Mouse (Mus musculus) embryonic facial prominence, embryonic 13.5 days (tissue): ENCODE results near the gene Frmd6. TPM values are rescaled to one million over a fixed set of nuclear protein-coding genes. Genes with fewer than 3 reads are reported as not detected.
A peak's percentile ranks its signal among the peaks of the same experiment; 100 is the strongest.

Experiments used
- ATAC-seq: fragments of 200-750 bp; cut with Nextera tagmentation; 2 replicates; pipeline ENCODE4 v1.8.0; 2017; ENCODE audit warnings: low read depth; ENCODE audit not compliant: insufficient number of reproducible peaks, insufficient read depth, low FRiP score, low TSS enrichment
- H3K27ac ChIP-seq: fragments of 300-500 bp; sonication (generic); 2 replicates; pipeline ENCODE4 v1.5.1; 2015; ENCODE audit warnings: moderate library complexity, mild to moderate bottlenecking, inconsistent platforms
- H3K27me3 ChIP-seq: fragments of 300-500 bp; sonication (generic); 2 replicates; pipeline ENCODE4 v1.6.1; 2015; ENCODE audit warnings: mild to moderate bottlenecking, inconsistent platforms
- H3K36me3 ChIP-seq: fragments of 300-500 bp; sonication (generic); 2 replicates; pipeline ENCODE4 v1.6.1; 2015; ENCODE audit warnings: mild to moderate bottlenecking, inconsistent platforms
- H3K4me1 ChIP-seq: fragments of 300-500 bp; sonication (generic); 2 replicates; pipeline ENCODE4 v1.6.1; 2015; ENCODE audit warnings: inconsistent platforms
- H3K4me2 ChIP-seq: fragments of 300-500 bp; sonication (generic); 2 replicates; pipeline ENCODE4 v1.6.1; 2015; ENCODE audit warnings: moderate library complexity, mild to moderate bottlenecking, inconsistent platforms
- H3K4me3 ChIP-seq: fragments of 300-500 bp; sonication (generic); 2 replicates; pipeline ENCODE4 v1.5.1; 2015; ENCODE audit warnings: mild to moderate bottlenecking, inconsistent platforms
- H3K9ac ChIP-seq: fragments of 300-500 bp; sonication (generic); 2 replicates; pipeline ENCODE4 v1.6.1; 2015; ENCODE audit warnings: mild to moderate bottlenecking, inconsistent platforms
- H3K9me3 ChIP-seq: fragments of 300-500 bp; sonication (generic); 2 replicates; pipeline ENCODE4 v1.6.1; 2016; ENCODE audit warnings: inconsistent platforms
- WGBS: fragments of 180-500 bp; shearing (Covaris S2); methylation state at CpG from one replicate; pipeline ENCODE4 v1.1.7; 2015; ENCODE audit warnings: mixed read lengths; 5-methylcytosine and 5-hydroxymethylcytosine counted together
- polyA plus RNA-seq: library from polyadenylated mRNA; unstranded; fragments of >200 nt; fragmentation: Nextera tagmentation; extraction: Ambion mirVana; gene quantifications from 2 replicates; pipeline ENCODE4 v1.2.1, GENCODE M21; 2015

Frmd6 gene
- polyA plus RNA-seq, 1 experiment from 2014 or later = 72.0 TPM

GRCm38 (mm10) chr12:70832216-70832998 lies 7.1 kb downstream of the Frmd6 start:
- Histone ChIP-seq H3K4me1 (peaks cover 56% of the 10 kb centered on the region), H3K4me3 (no peak overlapping the region), H3K36me3 (no peaks in the 10 kb centered on the region), H3K9me3 (no peaks in the 10 kb centered on the region), H3K27ac (no peak overlapping the region), H3K9ac (no peak overlapping the region), H3K4me2 (no peak overlapping the region), H3K27me3 (no peaks in the 10 kb centered on the region)
- ATAC-seq = no peak
- 46% methylated on average over 4 of the region's 4 CpGs for WGBS

GRCm38 (mm10) chr12:70833050-70833449 lies 7.7 kb downstream of the Frmd6 start:
- WGBS = 94% methylated on average over 3 of the region's 3 CpGs
- ATAC-seq = no peak
- H3K36me3 ChIP-seq = no peaks in the 10 kb centered on the region
- H3K27me3 ChIP-seq = no peaks in the 10 kb centered on the region
- H3K9ac ChIP-seq = no peak overlapping the region
- no peaks in the 10 kb centered on the region for H3K9me3 ChIP-seq
- H3K27ac ChIP-seq = no peak overlapping the region
- H3K4me1 ChIP-seq = peaks cover 60% of the 10 kb centered on the region
- no peak overlapping the region for H3K4me3 ChIP-seq
- H3K4me2 ChIP-seq = no peak overlapping the region

- Histone ChIP-seq H3K4me2 (no peak overlapping the region), H3K4me3 (no peak overlapping the region), H3K4me1 (peaks cover 52% of the 10 kb centered on the region), H3K9me3 (no peaks in the 10 kb centered on the region), H3K27me3 (no peaks in the 10 kb centered on the region), H3K36me3 (no peaks in the 10 kb centered on the region), H3K27ac (no peak overlapping the region), H3K9ac (no peak overlapping the region)
- ATAC-seq = no peak
- 84% methylated on average over 4 of the region's 4 CpGs for WGBS
These were observed 8.7 kb downstream of the Frmd6 start for GRCm38 (mm10) chr12:70834043-70834442.

GRCm38 (mm10) chr12:70835004-70835403 lies 9.7 kb downstream of the Frmd6 start:
- H3K9me3 ChIP-seq = no peaks in the 10 kb centered on the region
- peak overlapping the region; percentile 28; the same call in 1 of the 2 replicates for H3K27ac ChIP-seq
- H3K4me3 ChIP-seq = no peak overlapping the region
- 83% methylated on average over 5 of the region's 5 CpGs for WGBS
- peaks cover 43% of the 10 kb centered on the region for H3K4me1 ChIP-seq
- no peak for ATAC-seq
- no peak overlapping the region for H3K4me2 ChIP-seq
- H3K9ac ChIP-seq = no peak overlapping the region
- H3K36me3 ChIP-seq = no peaks in the 10 kb centered on the region
- H3K27me3 ChIP-seq = no peaks in the 10 kb centered on the region

GRCm38 (mm10) chr12:70837792-70838321 lies 12.5 kb downstream of the Frmd6 start:
- H3K27ac ChIP-seq = no peak overlapping the region

GRCm38 (mm10) chr12:70845371-70845770 lies 20.1 kb downstream of the Frmd6 start:
- Histone ChIP-seq H3K4me1 (peaks cover 34% of the 10 kb centered on the region), H3K9me3 (no peaks in the 10 kb centered on the region), H3K4me2 (no peak overlapping the region), H3K9ac (no peak overlapping the region), H3K27me3 (no peaks in the 10 kb centered on the region), H3K27ac (no peak overlapping the region), H3K36me3 (0 out of 2 replicates have a peak, but pooled peaks cover 4% of the 10 kb centered on the region), H3K4me3 (no peak overlapping the region)
- 91% methylated on average over 2 of the region's 2 CpGs for WGBS
- no peak for ATAC-seq

More at GRCm38 (mm10) chr12:70837792-70838321, 12.5 kb downstream of the Frmd6 start:
- no peak overlapping the region for H3K9ac ChIP-seq
- no peaks in the 10 kb centered on the region for H3K9me3 ChIP-seq
- no peak for ATAC-seq
- H3K27me3 ChIP-seq = no peaks in the 10 kb centered on the region
- no peak overlapping the region for H3K4me2 ChIP-seq
- H3K36me3 ChIP-seq = 0 out of 2 replicates have a peak, but pooled peaks cover 4% of the 10 kb centered on the region
- 73% methylated on average over 12 of the region's 12 CpGs for WGBS
- no peak overlapping the region for H3K4me3 ChIP-seq
- H3K4me1 ChIP-seq = peaks cover 21% of the 10 kb centered on the region

- no peak for ATAC-seq
- no peak overlapping the region for H3K4me2 ChIP-seq
These were observed 23.7 kb downstream of the Frmd6 start for GRCm38 (mm10) chr12:70849024-70849423.

GRCm38 (mm10) chr12:70849517-70850291 lies 24.4 kb downstream of the Frmd6 start:
- H3K27ac ChIP-seq = no peak overlapping the region
- H3K9me3 ChIP-seq = no peaks in the 10 kb centered on the region
- no peak overlapping the region for H3K9ac ChIP-seq
- H3K4me1 ChIP-seq = peaks cover 50% of the 10 kb centered on the region
- no peak for ATAC-seq
- H3K4me3 ChIP-seq = no peak overlapping the region
- H3K36me3 ChIP-seq = no peaks in the 10 kb centered on the region
- H3K27me3 ChIP-seq = no peaks in the 10 kb centered on the region
- 50% methylated on average over 11 of the region's 11 CpGs for WGBS
- H3K4me2 ChIP-seq = no peak overlapping the region

More at GRCm38 (mm10) chr12:70849024-70849423, 23.7 kb downstream of the Frmd6 start:
- WGBS = 71% methylated on average over 9 of the region's 9 CpGs
- Histone ChIP-seq H3K27ac (no peak overlapping the region), H3K4me1 (peaks cover 50% of the 10 kb centered on the region), H3K36me3 (no peaks in the 10 kb centered on the region), H3K9ac (no peak overlapping the region), H3K4me3 (no peak overlapping the region), H3K27me3 (no peaks in the 10 kb centered on the region), H3K9me3 (no peaks in the 10 kb centered on the region)

- Histone ChIP-seq H3K9me3 (no peaks in the 10 kb centered on the region), H3K9ac (no peak overlapping the region), H3K4me1 (peaks cover 47% of the 10 kb centered on the region), H3K4me2 (peak overlapping the region; percentile 30), H3K36me3 (no peaks in the 10 kb centered on the region), H3K27ac (peak overlapping the region; percentile 72), H3K4me3 (no peak overlapping the region), H3K27me3 (no peaks in the 10 kb centered on the region)
- ATAC-seq = no peak
- WGBS = 19% methylated on average over 7 of the region's 7 CpGs
These were observed 26.1 kb downstream of the Frmd6 start for GRCm38 (mm10) chr12:70851342-70851960.

- no peak overlapping the region for H3K9ac ChIP-seq
- peaks cover 44% of the 10 kb centered on the region for H3K4me1 ChIP-seq
- no peak overlapping the region for H3K27ac ChIP-seq
- H3K4me2 ChIP-seq = no peak overlapping the region
- no peak overlapping the region for H3K4me3 ChIP-seq
- ATAC-seq = no peak
- H3K9me3 ChIP-seq = no peaks in the 10 kb centered on the region
- 62% methylated on average over 6 of the region's 6 CpGs for WGBS
- H3K27me3 ChIP-seq = no peaks in the 10 kb centered on the region
- no peaks in the 10 kb centered on the region; the same call in 1 of the 2 replicates for H3K36me3 ChIP-seq
These were observed 27.7 kb downstream of the Frmd6 start for GRCm38 (mm10) chr12:70853026-70853425.

- Histone ChIP-seq H3K9me3 (no peaks in the 10 kb centered on the region), H3K27ac (no peak overlapping the region), H3K9ac (no peak overlapping the region), H3K27me3 (no peaks in the 10 kb centered on the region), H3K36me3 (peaks cover 5% of the 10 kb centered on the region; the same call in 1 of the 2 replicates), H3K4me1 (peaks cover 26% of the 10 kb centered on the region), H3K4me3 (no peak overlapping the region), H3K4me2 (no peak overlapping the region)
- no peak for ATAC-seq
- WGBS = 75% methylated on average over 6 of the region's 6 CpGs
These were observed 30.4 kb downstream of the Frmd6 start for GRCm38 (mm10) chr12:70855678-70856077.
